8 mouse cellular contexts compared by ENCODE assay signal in genomic region chr6:119104246-119104645, GRCm38 (mm10).
DNase-seq lines count a peak whose midpoint lies in the region; ATAC-seq and TF ChIP-seq lines count a peak whose summit lies in the region.

No protein-coding gene starts in this region.

- no peak for ATAC-seq in hindbrain, embryonic 11.5 days (ENCODE audit: low FRiP score)
- no peak for ATAC-seq in hindbrain, embryonic 13.5 days (ENCODE audit: low FRiP score)
- ATAC-seq in frontal cortex, adult (ENCODE audit: low TSS enrichment) = peak; percentile 29; the same call in 1 of the 2 replicates
- no peak for ATAC-seq in liver, embryonic 14.5 days (ENCODE audit: insufficient read depth)

- no peak overlapping the region for H3K4me3 ChIP-seq in hindbrain, embryonic 11.5 days (ENCODE audit: low read depth, low read length)
- H3K4me3 ChIP-seq in hindbrain, embryonic 13.5 days = no peak overlapping the region
- H3K4me3 ChIP-seq in liver, embryonic 14.5 days (ENCODE audit: insufficient read depth in 1 of 2, low read depth in 2 of 2, low read length in 2 of 2) = no peak overlapping the region

- 42% methylated on average over 8 of the region's 8 CpGs for WGBS in hindbrain, embryonic 11.5 days
- 38% methylated on average over 8 of the region's 8 CpGs for WGBS in hindbrain, embryonic 13.5 days
- 29% methylated on average over 8 of the region's 8 CpGs for WGBS in liver, embryonic 14.5 days (ENCODE audit: insufficient replicate concordance)

- peak; percentile 91 for TF ChIP-seq CTCF in liver, embryonic 14.5 days (IDR thresholded peaks at IDR 0.05; ENCODE audit: low read depth)

- TF ChIP-seq EP300 in liver, embryonic 14.5 days (IDR thresholded peaks at IDR 0.05; ENCODE audit: low read depth) = no peak

- peak; percentile 87 for DNase-seq in hindbrain, embryonic 11.5 days (ENCODE audit: low spot score)
- DNase-seq in c-Kit-positive CD71-positive TER-119-negative erythroid progenitor cells, embryonic 14.5 days (ENCODE audit: low read depth) = peak; percentile 59
- peak; percentile 89 for DNase-seq in kidney, postnatal 10 days
- peak; percentile 35 to 44 (median 43) for DNase-seq in liver, embryonic 14.5 days (ENCODE audit: low read depth in 3 of 3, low spot score in 3 of 3)
- peak; percentile 78 for DNase-seq in ovary, postnatal 36 days (ENCODE audit: low spot score)
- DNase-seq in thymus, postnatal 4 days = peak; percentile 92

- no peak overlapping the region for H3K4me2 ChIP-seq in hindbrain, embryonic 11.5 days (replicated peaks; ENCODE audit: low read depth, low read length)
- H3K4me2 ChIP-seq in hindbrain, embryonic 13.5 days = no peak overlapping the region
- H3K4me2 ChIP-seq in liver, embryonic 14.5 days (ENCODE audit: low read depth) = no peak overlapping the region

- H3K9ac ChIP-seq in hindbrain, embryonic 11.5 days (ENCODE audit: low read depth, low read length) = no peak overlapping the region
- H3K9ac ChIP-seq in hindbrain, embryonic 13.5 days = no peak overlapping the region
- no peak overlapping the region for H3K9ac ChIP-seq in liver, embryonic 14.5 days (replicated peaks)

- H3K27ac ChIP-seq in hindbrain, embryonic 11.5 days (ENCODE audit: low read depth, low read length) = no peak overlapping the region
- no peak overlapping the region for H3K27ac ChIP-seq in hindbrain, embryonic 13.5 days
- no peak overlapping the region for H3K27ac ChIP-seq in liver, embryonic 14.5 days

- no peaks in the 10 kb centered on the region for H3K36me3 ChIP-seq in hindbrain, embryonic 11.5 days (ENCODE audit: control insufficient read depth, insufficient read depth, low read length)
- no peaks in the 10 kb centered on the region for H3K36me3 ChIP-seq in hindbrain, embryonic 13.5 days
- no peaks in the 10 kb centered on the region for H3K36me3 ChIP-seq in liver, embryonic 14.5 days (replicated peaks; ENCODE audit: control insufficient read depth, insufficient read depth, low read depth)

- H3K4me1 ChIP-seq in hindbrain, embryonic 11.5 days (replicated peaks; ENCODE audit: control insufficient read depth, insufficient read depth, low read length) = no peaks in the 10 kb centered on the region
- H3K4me1 ChIP-seq in hindbrain, embryonic 13.5 days (replicated peaks) = peaks cover 45% of the 10 kb centered on the region
- H3K4me1 ChIP-seq in liver, embryonic 14.5 days (replicated peaks; ENCODE audit: control insufficient read depth in 2 of 2, insufficient read depth in 2 of 2, low read length in 1 of 2) = no peaks in the 10 kb centered on the region

- no peaks in the 10 kb centered on the region for H3K9me3 ChIP-seq in hindbrain, embryonic 11.5 days (ENCODE audit: control insufficient read depth, low read length)
- H3K9me3 ChIP-seq in hindbrain, embryonic 13.5 days = no peaks in the 10 kb centered on the region
- no peaks in the 10 kb centered on the region for H3K9me3 ChIP-seq in liver, embryonic 14.5 days (ENCODE audit: control insufficient read depth, low read length)

- H3K27me3 ChIP-seq in hindbrain, embryonic 11.5 days (ENCODE audit: control insufficient read depth, insufficient read depth, low read length) = peaks cover 28% of the 10 kb centered on the region
- peaks cover 19% of the 10 kb centered on the region for H3K27me3 ChIP-seq in hindbrain, embryonic 13.5 days
- H3K27me3 ChIP-seq in liver, embryonic 14.5 days (ENCODE audit: control insufficient read depth, insufficient read depth, low read length) = peaks cover 45% of the 10 kb centered on the region
